Mouse (Mus musculus) cortical plate, adult 2 months (tissue): Measurements from ENCODE around the gene Mbnl2.

Experiments
- CTCF ChIP-seq: fragments of 200-500 bp; IDR thresholded peaks from 2 replicates; pipeline ENCODE4 v1.5.1; 2011; ENCODE audit warnings: mild to moderate bottlenecking, control low read depth, low read length; ENCODE audit not compliant: insufficient read depth; ENCODE audit errors: extremely low read depth
- POLR2A ChIP-seq: fragments of 200-500 bp; IDR thresholded peaks from 2 replicates; pipeline ENCODE4 v1.6.1; 2011; ENCODE audit warnings: mild to moderate bottlenecking, low read length, control low read depth; ENCODE audit not compliant: insufficient read depth; ENCODE audit errors: extremely low read depth

DNA sequence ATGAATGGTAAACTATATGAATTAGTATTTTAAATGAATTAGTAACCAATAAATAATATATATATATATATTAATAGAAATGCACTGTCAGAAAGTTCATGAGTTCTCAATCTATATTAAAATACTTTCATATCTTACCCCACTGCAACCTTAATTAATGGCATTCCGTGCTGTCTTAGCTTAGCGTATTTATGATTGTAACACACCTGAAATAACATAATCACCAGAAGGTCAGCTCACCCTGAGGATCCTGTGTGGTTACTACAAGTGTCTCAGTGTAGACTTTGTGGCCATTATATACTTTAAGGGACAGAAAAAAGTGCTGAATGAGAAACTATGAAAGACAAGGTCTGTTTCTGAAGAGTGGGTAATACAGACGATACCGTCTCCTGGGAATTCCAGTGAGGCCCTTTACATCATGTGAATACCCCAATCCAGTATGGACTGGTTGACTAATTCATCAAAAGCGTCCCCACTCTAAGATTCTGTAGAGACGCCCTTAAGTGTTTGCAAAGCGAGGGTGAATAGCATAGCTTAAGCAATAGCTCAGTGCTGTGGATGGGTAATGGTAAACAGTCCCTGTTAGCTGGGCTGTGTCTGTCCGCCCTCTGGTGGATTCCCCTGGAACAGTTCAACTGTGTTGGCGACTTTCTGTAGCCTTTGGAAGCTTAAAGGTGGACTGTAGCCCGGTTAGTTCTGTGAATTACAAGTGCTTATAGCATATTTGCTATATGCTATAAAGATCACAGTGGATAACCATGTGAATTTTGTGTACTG, 122.6 kb downstream of the Mbnl2 start:
- TF ChIP-seq CTCF (peak; percentile 89), POLR2A (no peak)
